Mouse (Mus musculus) kidney, postnatal 25 days (tissue): Measurements from ENCODE around the gene Gm21954.

ENCODE experiments used
- DNase-seq, 2 experiments: peaks; one replicate each; pipeline ENCODE4 v3.0.0; 2021; ENCODE audit warnings: mixed read lengths in 2 of 2

Gm21954 gene

DNA sequence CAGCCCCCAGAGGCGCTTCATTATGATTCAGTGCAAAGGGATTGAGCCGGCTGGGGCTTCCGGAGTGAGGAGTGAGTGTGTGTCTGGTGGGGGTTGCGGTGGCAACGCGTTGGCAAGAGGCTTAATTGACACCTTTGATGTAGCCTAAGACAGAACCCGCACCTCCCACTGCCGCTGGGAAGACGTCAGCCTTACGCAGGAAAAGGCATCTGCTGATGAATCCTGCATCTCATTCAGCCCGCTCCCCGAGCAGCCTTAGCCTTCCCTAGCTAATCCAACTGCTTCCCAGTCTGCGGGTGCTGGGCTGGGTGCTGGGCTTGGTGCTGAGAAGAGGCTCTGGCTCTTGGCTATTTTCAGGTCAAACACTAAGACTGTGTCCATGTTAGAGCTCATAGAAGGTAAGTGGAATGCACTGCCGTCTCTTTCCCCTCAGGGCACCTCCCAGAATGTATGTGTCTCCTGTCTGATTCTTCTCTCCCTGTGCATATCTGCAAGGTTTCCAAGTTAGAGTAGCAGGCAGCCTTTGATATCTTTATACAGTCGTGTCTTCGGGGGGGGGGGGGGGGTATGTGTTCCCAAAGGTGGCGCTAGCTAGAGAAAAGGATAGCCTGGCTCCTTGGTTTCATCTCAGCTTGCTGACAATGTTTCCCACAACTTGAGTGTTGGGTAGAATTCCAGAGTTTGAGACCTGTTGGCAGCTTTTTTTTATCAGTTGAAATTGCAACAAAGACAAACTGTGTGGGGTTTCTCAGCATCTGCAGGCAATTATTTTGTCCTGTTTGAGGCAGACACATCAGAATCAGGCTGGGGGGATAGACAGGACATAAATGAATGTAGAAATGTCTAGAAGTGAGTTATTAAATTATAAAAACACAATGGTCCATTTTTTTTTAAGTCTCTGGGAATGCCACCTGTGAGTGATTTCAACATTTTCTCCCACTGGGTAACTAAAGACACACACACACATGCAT lies 10.0 kb downstream of the Gm21954 start:
- peak in 1 of 2 experiments; percentile 35 for DNase-seq

DNA sequence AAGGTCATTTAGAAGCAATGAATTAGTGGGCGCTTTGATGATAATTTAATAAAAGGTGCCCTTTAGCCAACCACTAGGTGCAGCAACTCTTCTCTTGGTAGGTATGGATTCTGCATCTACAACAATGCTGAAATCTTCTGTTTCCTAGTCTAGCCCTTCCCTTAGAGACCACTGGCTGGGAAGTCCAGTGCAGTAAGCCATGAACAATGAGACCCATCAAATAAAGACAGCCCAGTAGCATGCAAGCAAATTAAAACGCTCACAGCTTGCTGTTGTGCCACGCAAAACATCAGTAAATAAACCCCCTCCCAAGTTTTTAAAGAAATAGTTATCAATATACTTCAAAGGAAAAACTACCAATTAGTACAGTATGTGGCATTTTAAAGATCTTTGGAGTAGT lies 10.9 kb downstream of the Gm21954 start:
- no peak for DNase-seq

GRCm38 (mm10) chr3:55452464-55452863 lies 19.5 kb downstream of the Gm21954 start:
- DNase-seq, result no peak

- no peak for DNase-seq
Measured at GRCm38 (mm10) chr3:55451877-55452276, 20.1 kb downstream of the Gm21954 start.

DNA sequence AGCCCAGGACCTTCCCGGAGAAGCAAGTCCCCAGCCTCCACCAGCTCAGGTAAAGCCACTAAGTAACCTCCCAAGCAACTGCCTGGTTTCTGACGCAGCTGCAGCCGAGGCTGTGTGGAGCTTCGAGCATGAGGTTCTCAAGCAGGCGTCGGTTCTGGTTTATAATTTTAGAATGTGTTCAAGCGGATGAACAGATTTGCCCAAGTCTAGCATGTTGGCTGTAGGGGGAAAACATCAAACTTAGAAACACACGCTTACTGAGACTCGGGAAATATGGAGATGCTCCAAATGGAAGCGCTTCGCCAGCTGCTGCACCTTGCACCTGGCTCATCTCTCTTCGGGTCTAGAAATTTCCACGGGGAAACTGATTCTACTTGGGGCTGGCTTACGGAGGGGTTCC lies 21.0 kb downstream of the Gm21954 start:
- no peak for DNase-seq

- DNase-seq, result no peak
Measured at GRCm38 (mm10) chr3:55449148-55449547, 22.9 kb downstream of the Gm21954 start.

- DNase-seq, result no peak
Measured at GRCm38 (mm10) chr3:55447486-55448460, 24.2 kb downstream of the Gm21954 start.

DNA sequence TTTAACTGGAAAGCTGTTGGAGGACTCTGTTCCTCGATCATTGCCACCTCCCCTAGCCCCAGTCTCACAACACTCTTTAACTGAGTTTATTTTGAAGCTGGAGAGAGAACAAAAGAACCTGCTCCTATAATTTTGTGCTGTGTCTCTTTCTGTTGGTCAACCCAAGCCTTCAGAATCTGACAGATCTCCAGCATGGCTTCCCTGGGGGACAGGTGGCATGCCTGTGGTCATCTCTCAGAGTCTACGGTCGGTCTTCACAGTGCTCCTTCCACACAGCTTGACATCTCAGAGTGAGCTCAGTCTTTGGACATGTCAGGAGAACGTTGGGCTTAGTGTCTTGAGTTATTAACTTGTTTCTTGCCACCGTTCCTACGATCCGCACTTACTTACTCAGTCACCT lies 25.3 kb downstream of the Gm21954 start:
- no peak for DNase-seq

- DNase-seq, result no peak
Measured at GRCm38 (mm10) chr3:55443725-55444124, 28.3 kb downstream of the Gm21954 start.

DNA sequence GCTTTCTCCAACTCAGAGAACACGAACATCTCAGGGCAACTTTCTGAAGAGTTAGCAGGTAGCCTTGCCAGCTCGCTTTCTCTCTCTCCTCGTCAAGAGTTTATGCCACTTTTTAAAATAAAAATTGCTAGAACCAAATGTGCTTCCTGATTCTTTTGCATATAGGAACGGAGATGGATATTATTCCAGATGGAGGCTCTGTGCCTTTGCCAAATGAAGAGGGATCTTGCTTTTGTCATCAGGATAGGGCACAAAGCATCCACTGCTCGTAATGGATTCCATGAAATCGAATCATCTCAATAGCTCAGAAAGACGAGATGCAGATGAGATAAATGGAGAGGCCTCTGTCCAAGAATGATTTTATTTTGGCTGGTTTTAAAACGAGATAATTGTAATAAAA lies 28.7 kb downstream of the Gm21954 start:
- DNase-seq, result no peak

DNA sequence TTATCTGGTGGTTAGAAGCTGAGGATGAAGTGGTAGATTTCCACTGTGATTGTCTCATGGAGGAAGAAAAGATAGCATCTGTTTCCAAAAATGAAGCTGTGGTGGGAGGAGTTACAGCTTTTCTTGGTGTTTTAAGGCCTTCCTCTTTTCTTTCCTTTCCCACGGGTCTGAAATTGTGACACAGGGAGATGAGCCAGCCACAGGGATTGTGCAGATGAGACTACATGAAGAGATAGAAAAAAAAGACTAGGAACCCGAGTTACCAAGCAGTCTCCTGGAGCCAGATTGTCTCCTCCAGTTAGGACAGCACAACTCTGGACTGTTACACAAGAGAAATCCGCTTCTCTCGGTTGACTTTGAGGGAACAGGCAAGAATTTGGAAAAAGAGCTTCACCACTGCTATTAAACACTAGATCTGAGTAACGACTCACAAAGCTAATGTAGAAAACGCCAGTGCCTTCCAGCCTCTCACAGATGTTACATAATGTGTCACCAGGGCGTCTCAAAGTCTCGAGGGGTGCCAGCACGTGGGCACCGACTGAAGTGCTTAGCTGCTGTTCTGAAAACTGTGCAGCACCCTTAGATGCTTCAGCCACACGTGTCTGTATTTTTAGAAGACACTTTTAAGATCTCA lies 29.9 kb downstream of the Gm21954 start:
- DNase-seq, result no peak

DNA sequence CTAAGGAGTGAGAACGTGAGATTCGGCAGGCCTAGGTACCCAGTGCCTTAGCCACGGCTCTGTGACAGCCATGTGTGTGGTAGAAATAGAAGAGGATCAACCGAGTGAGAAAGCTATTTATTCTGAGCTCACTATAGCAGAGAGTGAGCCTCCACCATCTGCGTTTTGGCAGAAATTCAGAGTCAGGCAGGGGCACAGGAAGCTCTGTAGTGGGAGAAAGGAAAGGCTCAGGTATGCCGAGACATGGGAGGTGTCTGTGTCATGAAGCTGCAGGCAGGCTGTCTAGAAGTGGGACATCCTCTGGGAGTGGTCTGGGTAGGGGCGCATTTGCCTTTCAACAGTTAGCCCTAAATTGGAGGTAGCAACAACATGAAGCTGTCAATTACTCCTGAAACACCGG lies 31.7 kb downstream of the Gm21954 start:
- DNase-seq, result no peak

GRCm38 (mm10) chr3:55438824-55439446 lies 33.1 kb downstream of the Gm21954 start:
- DNase-seq, result no peak

DNA sequence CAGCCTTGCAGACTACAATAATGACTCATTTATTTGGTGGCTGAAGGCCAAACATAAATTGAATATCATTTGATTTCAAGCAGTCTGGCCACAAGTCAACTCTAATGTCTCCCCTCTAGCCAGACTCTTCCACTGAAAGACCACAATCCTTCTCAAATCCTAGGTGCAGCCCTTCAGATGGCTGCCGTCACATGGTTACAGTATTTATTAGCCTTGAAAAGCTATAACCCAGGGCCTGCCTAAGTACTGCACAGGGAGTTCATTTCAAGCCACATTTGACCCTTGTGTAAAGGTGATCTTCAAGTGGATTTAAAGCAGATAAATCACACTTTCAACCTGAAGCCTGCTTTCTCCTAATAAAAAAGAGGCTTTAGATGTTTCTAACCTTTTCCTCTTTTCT lies 37.7 kb downstream of the Gm21954 start:
- DNase-seq, result no peak

DNA sequence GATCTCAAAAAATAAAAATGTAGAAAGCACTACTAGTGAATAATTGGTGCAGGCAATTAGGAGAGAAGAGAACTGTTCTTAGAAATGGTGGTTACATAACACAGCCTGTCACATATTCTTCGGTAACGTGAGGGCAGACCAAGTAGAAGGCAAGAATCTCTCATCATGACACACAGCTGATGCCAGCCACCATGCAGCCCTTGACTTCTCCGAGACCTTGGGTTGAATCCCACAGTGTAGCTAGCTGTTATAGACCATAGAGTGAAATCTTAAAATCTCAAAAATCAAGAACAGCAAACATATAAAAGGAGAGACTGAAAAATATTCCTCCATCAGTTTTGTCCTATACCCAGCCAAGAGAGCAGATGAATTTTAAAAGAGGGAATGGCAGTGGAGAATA lies 40.8 kb downstream of the Gm21954 start:
- no peak for DNase-seq

GRCm38 (mm10) chr3:55430022-55430549 lies 41.9 kb downstream of the Gm21954 start:
- no peak for DNase-seq

GRCm38 (mm10) chr3:55423640-55424397 lies 48.2 kb downstream of the Gm21954 start:
- no peak for DNase-seq

- DNase-seq, result no peak
Measured at GRCm38 (mm10) chr3:55420436-55421083, 51.5 kb downstream of the Gm21954 start.

DNA sequence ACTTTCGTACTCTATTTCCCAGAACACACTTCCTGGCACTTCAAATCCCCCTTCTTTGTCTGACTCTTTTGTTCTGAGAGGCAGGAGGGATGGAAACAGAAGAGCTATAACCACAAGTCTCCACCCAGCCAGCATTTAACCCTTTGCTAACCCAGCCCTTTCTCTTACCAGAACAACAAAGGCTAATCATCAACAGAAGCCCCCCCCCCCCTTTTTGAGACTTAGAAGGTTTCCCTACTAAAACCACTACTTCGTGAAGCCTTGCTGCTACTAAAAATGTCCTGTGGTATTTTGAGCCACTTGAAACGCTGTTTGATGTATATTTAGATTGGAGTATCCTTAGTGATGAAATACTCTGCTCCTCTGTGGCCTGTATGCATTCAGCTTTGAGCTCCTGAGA lies 52.7 kb downstream of the Gm21954 start:
- no peak for DNase-seq

DNA sequence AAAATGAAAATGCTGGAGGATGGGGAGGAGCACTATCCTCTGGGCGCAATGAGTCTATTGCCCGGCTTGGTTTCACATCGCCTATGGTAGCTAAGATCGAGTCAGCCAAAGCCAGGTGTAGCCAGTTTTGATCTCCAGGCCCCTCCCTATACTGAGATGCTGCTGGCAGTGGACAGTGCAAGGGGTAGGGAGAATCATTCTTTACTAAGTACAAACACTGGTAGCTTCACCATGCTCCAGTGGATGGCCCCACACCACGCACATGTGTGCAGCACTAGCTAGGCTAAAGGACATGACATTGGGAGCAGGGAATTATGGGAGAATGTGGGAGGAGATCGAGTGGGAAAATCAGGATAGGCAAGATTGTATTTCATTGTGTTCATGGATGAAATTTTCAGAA lies 53.2 kb downstream of the Gm21954 start:
- DNase-seq, result no peak

- peak in 1 of 2 experiments; percentile 34 for DNase-seq
Measured at GRCm38 (mm10) chr3:55415527-55415950, 56.5 kb downstream of the Gm21954 start.
